Mouse (Mus musculus) C2C12 (cell line): ENCODE data around the gene Disp2.

Experiments used
- CTCF ChIP-seq: IDR thresholded peaks from one replicate; pipeline ENCODE4 v1.5.1; 2011; ENCODE audit not compliant: control insufficient read depth, insufficient read depth, insufficient read length
- FOSL1 ChIP-seq: IDR thresholded peaks from one replicate; pipeline ENCODE4 v1.8.0; 2011; ENCODE audit warnings: mild to moderate bottlenecking, low read length; ENCODE audit not compliant: poor library complexity, insufficient read depth, severe bottlenecking
- MAX ChIP-seq: IDR thresholded peaks from one replicate; pipeline ENCODE4 v1.6.1; 2011; ENCODE audit warnings: mild to moderate bottlenecking, control low read depth
- MYOG ChIP-seq: IDR thresholded peaks from one replicate; pipeline ENCODE4 v1.6.1; 2011; ENCODE audit not compliant: control insufficient read depth, insufficient read length; ENCODE audit errors: extremely low read depth

DNA sequence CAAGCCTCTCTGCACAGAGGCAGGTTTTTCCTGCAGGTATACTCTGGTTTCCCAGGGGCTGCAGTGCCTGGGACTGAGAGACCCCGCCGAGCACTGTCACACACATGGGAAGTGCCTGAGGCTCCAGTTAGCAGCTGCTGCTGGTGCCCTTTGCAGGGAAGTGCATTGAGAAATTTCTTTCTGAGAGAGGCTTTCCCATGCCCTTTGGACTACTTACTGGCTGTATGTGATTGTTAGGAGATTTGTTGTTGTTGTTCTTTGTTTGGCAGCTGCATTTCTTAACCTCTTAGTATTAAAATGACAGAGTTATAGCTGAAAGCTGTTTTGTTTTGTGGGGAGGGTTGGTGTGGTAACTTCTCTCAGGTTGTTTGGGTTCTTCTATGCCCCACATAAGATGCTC lies 31.3 kb downstream of the Disp2 start:
- TF ChIP-seq CTCF (no peak), FOSL1 (no peak), MYOG (no peak), MAX (no peak)
